Mouse (Mus musculus) cerebellum, adult 2 months (tissue): Measurements from ENCODE around the gene Camsap2.

Experiments used
- CTCF ChIP-seq: fragments of 200-500 bp; IDR thresholded peaks from 2 replicates; pipeline ENCODE4 v1.5.1; 2011; ENCODE audit warnings: low read depth, mild to moderate bottlenecking, control low read depth, low read length, moderate library complexity, borderline replicate concordance; ENCODE audit not compliant: insufficient read depth
- POLR2A ChIP-seq: fragments of 200-500 bp; IDR thresholded peaks from 2 replicates; pipeline ENCODE4 v1.6.1; 2011; ENCODE audit warnings: low read length, control low read depth, borderline replicate concordance; ENCODE audit not compliant: insufficient read depth

DNA sequence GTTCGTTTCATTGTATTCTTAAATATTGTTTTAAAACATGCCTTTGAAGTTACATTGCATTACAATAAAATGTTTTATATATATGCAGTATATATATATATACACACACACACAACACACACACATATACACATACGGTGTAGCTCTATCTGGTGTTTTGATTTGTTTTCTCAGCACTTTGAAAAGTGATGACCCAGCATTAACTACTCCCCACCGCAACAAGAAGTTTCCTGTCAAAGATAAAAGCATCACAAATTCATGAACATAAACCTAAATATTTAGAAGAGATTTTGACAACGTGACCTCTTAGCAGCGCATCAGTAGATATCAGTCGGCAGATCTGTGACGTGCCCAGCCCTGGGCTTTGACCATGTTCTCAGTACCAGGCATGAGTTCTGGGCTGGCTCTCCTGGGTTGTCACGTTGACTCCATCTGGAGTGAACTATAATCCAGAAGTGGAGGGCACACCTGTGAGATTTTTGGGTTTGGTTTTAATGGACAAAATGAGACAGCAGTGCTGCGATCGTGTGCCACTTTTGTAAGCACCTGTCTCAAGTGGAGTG lies 91.3 kb downstream of the Camsap2 start:
- TF ChIP-seq CTCF = no peak
- no peak for TF ChIP-seq POLR2A
